Mouse (Mus musculus) lung, postnatal 0 days (tissue): ENCODE data around the gene Calml4. TPM values are rescaled to one million over a fixed set of nuclear protein-coding genes. Genes with fewer than 3 reads are reported as not detected.
A peak's percentile ranks its signal among the peaks of the same experiment; 100 is the strongest.

Experiments used
- ATAC-seq: fragments of 200-750 bp; cut with Nextera tagmentation; 2 replicates; pipeline ENCODE4 v1.8.0; 2017; ENCODE audit warnings: moderate library complexity
- DNase-seq: peaks from one replicate; pipeline ENCODE4 v3.0.0-alpha.2; 2016; ENCODE audit warnings: low spot score
- H3K27ac ChIP-seq: fragments of 300-500 bp; sonication (generic); 2 replicates; pipeline ENCODE4 v1.5.1; 2014; ENCODE audit warnings: antibody characterized with exemption, mild to moderate bottlenecking, low read length, mixed read lengths
- H3K27me3 ChIP-seq: fragments of 300-500 bp; sonication (generic); replicated peaks from 2 replicates; pipeline ENCODE4 v1.6.1; 2014; ENCODE audit warnings: low read length, mixed read lengths; ENCODE audit not compliant: insufficient read depth
- H3K36me3 ChIP-seq: fragments of 300-500 bp; sonication (generic); 2 replicates; pipeline ENCODE4 v1.6.1; 2014; ENCODE audit warnings: low read length, mixed read lengths; ENCODE audit not compliant: insufficient read depth
- H3K4me1 ChIP-seq: fragments of 300-500 bp; sonication (generic); 2 replicates; pipeline ENCODE4 v1.6.1; 2014; ENCODE audit warnings: antibody characterized with exemption, low read depth, low read length, mixed read lengths; ENCODE audit not compliant: insufficient read depth
- H3K4me2 ChIP-seq: fragments of 300-500 bp; sonication (generic); replicated peaks from 2 replicates; pipeline ENCODE4 v1.6.1; 2014; ENCODE audit warnings: low read depth, mild to moderate bottlenecking, low read length, moderate library complexity, mixed read lengths
- H3K4me3 ChIP-seq: fragments of 300-500 bp; sonication (generic); 2 replicates; pipeline ENCODE4 v1.5.1; 2014; ENCODE audit warnings: low read depth, low read length
- H3K9ac ChIP-seq: fragments of 300-500 bp; sonication (generic); replicated peaks from 2 replicates; pipeline ENCODE4 v1.6.1; 2014; ENCODE audit warnings: low read depth, mild to moderate bottlenecking
- H3K9me3 ChIP-seq: fragments of 300-500 bp; sonication (generic); 2 replicates; pipeline ENCODE4 v1.6.1; 2016; ENCODE audit warnings: low read length, mixed read lengths
- CTCF ChIP-seq: IDR thresholded peaks from 2 replicates; pipeline ENCODE4 v1.5.1; 2016; ENCODE audit warnings: antibody characterized with exemption, mild to moderate bottlenecking
- EP300 ChIP-seq: IDR thresholded peaks from 2 replicates; pipeline ENCODE4 v1.6.1; 2016; ENCODE audit warnings: antibody characterized with exemption, mild to moderate bottlenecking, control low read depth
- WGBS: fragments of 180-500 bp; shearing (Covaris S2); extraction: QIAGEN DNeasy Blood & Tissue Kit; methylation state at CpG from one replicate; pipeline ENCODE4 v1.1.7; 2014; 5-methylcytosine and 5-hydroxymethylcytosine counted together
- polyA plus RNA-seq: library from polyadenylated mRNA; unstranded; fragments of >200 nt; fragmentation: Nextera tagmentation; extraction: Ambion mirVana; gene quantifications from 2 replicates; pipeline ENCODE4 v1.2.1, GENCODE M21; 2015

The Calml4 gene
- polyA plus RNA-seq, 1 experiment from 2014 or later: 20.6 TPM

DNA sequence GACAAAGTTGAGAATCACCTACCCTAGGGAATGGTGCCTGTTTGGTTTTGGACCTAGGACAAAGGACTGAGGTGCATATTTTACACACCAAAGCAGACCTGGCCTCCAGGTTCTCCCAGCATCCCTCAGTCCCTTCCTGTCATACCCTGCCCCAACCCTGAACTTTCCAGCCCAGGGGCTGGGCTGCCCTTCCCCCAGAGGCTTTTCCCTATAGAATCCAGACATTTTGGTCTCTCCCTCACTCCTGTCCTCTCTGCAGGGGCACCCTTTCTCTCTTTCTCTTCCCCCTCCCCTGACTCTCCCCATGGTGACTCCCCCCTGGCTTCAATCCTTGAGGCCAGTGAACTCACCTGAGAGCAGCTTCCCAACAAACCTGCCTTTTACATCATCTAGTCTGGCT lies 12.8 kb downstream of the Calml4 start:
- DNase-seq (no peak), ATAC-seq (no peak)
- H3K4me3 ChIP-seq: no peak overlapping the region
- H3K9me3 ChIP-seq: no peaks in the 10 kb centered on the region
- no peak overlapping the region for H3K4me2 ChIP-seq
- H3K27me3 ChIP-seq: no peaks in the 10 kb centered on the region
- TF ChIP-seq CTCF: no peak
- no peak for TF ChIP-seq EP300
- no peaks in the 10 kb centered on the region for H3K4me1 ChIP-seq
- H3K36me3 ChIP-seq: no peaks in the 10 kb centered on the region
- no peak overlapping the region for H3K9ac ChIP-seq
- H3K27ac ChIP-seq: no peak overlapping the region

- TF ChIP-seq CTCF: no peak
- TF ChIP-seq EP300: no peak
- H3K36me3 ChIP-seq: peaks cover 6% of the 10 kb centered on the region; the same call in 1 of the 2 replicates
- no peak for ATAC-seq
- H3K9ac ChIP-seq: no peak overlapping the region
- H3K27ac ChIP-seq: no peak overlapping the region
- no peaks in the 10 kb centered on the region for H3K4me1 ChIP-seq
- no peaks in the 10 kb centered on the region for H3K27me3 ChIP-seq
- DNase-seq: no peak
- H3K9me3 ChIP-seq: no peaks in the 10 kb centered on the region
- no peak overlapping the region for H3K4me3 ChIP-seq
- H3K4me2 ChIP-seq: no peak overlapping the region
- WGBS: 71% methylated on average over 7 of the region's 7 CpGs
Measured at GRCm38 (mm10) chr9:62876966-62877616, 19.2 kb downstream of the Calml4 start.

GRCm38 (mm10) chr9:62877825-62878224 lies 19.9 kb downstream of the Calml4 start:
- Histone ChIP-seq H3K9me3 (no peaks in the 10 kb centered on the region), H3K4me3 (no peak overlapping the region), H3K4me2 (no peak overlapping the region), H3K27me3 (no peaks in the 10 kb centered on the region), H3K36me3 (peaks cover 6% of the 10 kb centered on the region), H3K27ac (no peak overlapping the region), H3K4me1 (no peaks in the 10 kb centered on the region), H3K9ac (no peak overlapping the region)
- DNase-seq: peak; percentile 32
- 72% methylated on average over 2 of the region's 2 CpGs for WGBS
- TF ChIP-seq CTCF: no peak
- TF ChIP-seq EP300: no peak
- peak; percentile 57; the same call in 1 of the 2 replicates for ATAC-seq

DNA sequence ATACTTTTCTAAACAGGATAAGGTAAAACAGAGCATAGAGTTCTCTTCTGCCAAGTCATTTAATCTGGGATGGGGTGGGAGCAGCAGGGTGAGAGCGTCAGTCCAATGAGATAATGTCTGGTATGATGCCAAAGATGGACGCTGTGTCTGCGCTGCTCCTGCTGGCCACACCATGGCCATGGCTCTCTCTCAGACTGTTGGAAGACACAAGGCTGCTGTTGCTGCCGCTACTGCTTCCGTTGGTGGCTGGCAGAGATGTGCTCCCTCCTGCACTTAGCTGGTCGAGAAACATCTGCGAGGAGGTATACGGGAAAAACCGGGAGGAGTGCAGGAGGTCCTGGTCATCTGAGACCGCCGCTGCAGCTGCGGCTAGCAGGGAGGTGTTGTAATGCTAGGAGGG lies 24.0 kb downstream of the Calml4 start:
- peaks cover 27% of the 10 kb centered on the region for H3K36me3 ChIP-seq
- TF ChIP-seq CTCF (peak; percentile 55), EP300 (no peak)
- WGBS: 47% methylated on average over 12 of the region's 12 CpGs
- H3K9me3 ChIP-seq: no peaks in the 10 kb centered on the region
- no peaks in the 10 kb centered on the region for H3K4me1 ChIP-seq
- no peak overlapping the region for H3K9ac ChIP-seq
- ATAC-seq: peak; percentile 86
- no peak overlapping the region for H3K27ac ChIP-seq
- no peak overlapping the region; the same call in 1 of the 2 replicates for H3K4me2 ChIP-seq
- H3K4me3 ChIP-seq: no peak overlapping the region
- no peaks in the 10 kb centered on the region for H3K27me3 ChIP-seq
- DNase-seq: peak; percentile 75

DNA sequence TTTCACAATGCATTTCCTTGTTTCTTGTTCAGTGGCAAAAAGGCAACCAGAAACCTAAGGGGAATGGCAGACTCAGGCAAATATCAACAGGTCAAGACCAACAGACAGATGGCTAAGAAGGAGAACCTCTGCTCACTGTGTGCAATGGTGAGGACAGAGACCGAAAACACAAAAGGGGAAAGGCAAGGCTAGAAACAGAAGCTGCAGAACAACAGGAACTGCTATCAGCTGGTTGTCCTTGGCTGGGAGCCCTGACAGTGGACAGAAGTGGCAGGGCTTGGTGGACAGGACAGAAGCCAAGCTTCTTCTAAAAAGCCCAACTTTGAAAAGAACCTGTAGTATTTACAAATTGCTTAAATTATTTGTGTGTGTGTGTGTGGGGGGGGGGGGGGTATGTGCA lies 36.6 kb downstream of the Calml4 start:
- H3K27me3 ChIP-seq: no peaks in the 10 kb centered on the region
- no peak overlapping the region for H3K4me3 ChIP-seq
- no peak overlapping the region for H3K27ac ChIP-seq
- no peaks in the 10 kb centered on the region for H3K9me3 ChIP-seq
- TF ChIP-seq CTCF (no peak), EP300 (no peak)
- H3K4me1 ChIP-seq: no peaks in the 10 kb centered on the region
- 60% methylated on average over 1 of the region's 1 CpGs for WGBS
- DNase-seq: no peak
- no peak overlapping the region for H3K9ac ChIP-seq
- ATAC-seq: no peak
- H3K36me3 ChIP-seq: peaks cover 12% of the 10 kb centered on the region; the same call in 1 of the 2 replicates
- H3K4me2 ChIP-seq: no peak overlapping the region

- WGBS: 88% methylated on average over 2 of the region's 2 CpGs
- Histone ChIP-seq H3K36me3 (0 out of 2 replicates have a peak, but pooled peaks cover 6% of the 10 kb centered on the region), H3K9me3 (no peaks in the 10 kb centered on the region), H3K4me1 (no peaks in the 10 kb centered on the region), H3K4me2 (no peak overlapping the region), H3K27ac (no peak overlapping the region), H3K4me3 (no peak overlapping the region), H3K27me3 (no peaks in the 10 kb centered on the region), H3K9ac (no peak overlapping the region)
- TF ChIP-seq CTCF: no peak
- no peak for TF ChIP-seq EP300
- ATAC-seq (no peak), DNase-seq (no peak)
Measured at GRCm38 (mm10) chr9:62901736-62902135, 43.9 kb downstream of the Calml4 start.
